Mouse (Mus musculus): ENCODE measurements around the gene Vpreb3. TPM values are rescaled to one million over a fixed set of nuclear protein-coding genes. Genes with fewer than 3 reads are reported as not detected.
A peak's percentile ranks its signal among the peaks of the same experiment; 100 is the strongest.

The Vpreb3 gene
- total RNA-seq, 2 experiments from 2014 or later: 0.53 TPM; not detected in 1

- intact Hi-C loops (cut with DNase I): no loop called here
- no peak for DNase-seq
Observed at GRCm38 (mm10) chr10:75931311-75931710, 11.5 kb upstream of the Vpreb3 start.

GRCm38 (mm10) chr10:75932081-75932678, 10.7 kb upstream of the Vpreb3 start:
- peak; percentile 72 to 73 for DNase-seq
- intact Hi-C loops (cut with DNase I): no loop called here

DNA sequence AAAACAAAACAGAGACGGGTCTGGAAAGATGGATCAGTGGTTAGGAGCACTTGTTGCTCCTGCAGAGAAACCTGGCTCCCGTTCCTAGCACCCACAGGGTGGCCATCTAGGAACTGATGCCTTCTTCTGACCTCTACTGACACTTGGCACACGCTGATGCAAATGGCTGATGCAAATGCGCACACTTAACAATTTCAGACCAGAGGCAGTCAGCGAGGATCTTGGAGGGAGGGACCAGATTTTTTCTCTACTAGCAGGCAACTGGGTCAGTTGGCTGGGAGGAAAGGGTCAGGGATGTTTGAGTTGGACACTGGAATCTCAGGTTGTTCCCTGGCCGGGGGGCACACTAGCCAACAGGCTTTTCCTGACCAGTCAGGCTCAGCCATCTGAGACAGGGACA, 10.0 kb upstream of the Vpreb3 start, which contains the start of gene Chchd10:
Gene Chchd10, plus strand, starts transcription at position 240 of the 400 bp plus-strand sequence.
- DNase-seq: no peak
- intact Hi-C loops (cut with DNase I): no loop called here

GRCm38 (mm10) chr10:75934991-75935390, 7.9 kb upstream of the Vpreb3 start:
- intact Hi-C loops (cut with DNase I): no loop called here
- DNase-seq: no peak

GRCm38 (mm10) chr10:75935680-75936541, 6.9 kb upstream of the Vpreb3 start, which contains the start of gene Mmp11:
Gene Mmp11 (minus strand): TSS chr10:75936496.
- intact Hi-C loops (cut with DNase I): no loop called here
- DNase-seq: peak; percentile 79 to 85

DNA sequence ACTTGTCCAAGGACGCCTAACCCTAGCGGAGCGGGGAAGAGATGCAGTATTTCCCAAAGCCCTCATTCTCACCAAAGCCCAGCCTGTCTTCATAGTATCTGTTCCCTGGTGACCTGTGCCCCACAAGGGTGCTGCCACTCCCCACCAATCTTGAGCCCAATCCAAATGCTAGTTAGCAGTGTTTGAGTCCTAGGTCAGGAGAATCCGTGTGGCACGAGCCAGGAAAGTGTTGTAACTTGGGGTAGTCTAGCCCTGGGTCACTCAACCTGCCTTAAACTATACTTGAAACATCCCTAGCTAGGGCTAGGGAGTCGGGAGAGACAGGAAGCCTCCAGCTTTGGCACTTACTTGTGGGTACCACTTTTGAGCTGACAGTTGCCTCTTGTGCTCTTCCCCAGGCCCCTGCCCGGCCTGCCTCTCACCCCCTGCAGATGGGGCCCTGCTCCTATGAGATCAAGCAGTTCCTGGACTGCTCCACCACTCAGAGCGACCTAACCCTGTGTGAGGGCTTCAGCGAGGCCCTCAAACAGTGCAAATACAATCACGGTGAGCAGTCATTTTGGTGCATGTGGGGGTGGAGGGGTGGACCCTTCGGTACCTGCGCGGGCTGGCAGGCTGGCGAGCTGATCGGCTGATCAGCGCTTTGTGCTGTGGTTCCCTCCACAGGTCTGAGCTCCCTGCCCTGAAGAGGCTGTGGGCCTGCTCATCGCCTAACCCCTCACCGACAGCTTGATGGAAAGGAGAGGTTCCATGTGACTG, 5.8 kb upstream of the Vpreb3 start:
- intact Hi-C loops (cut with DNase I): no loop called here
- no peak for DNase-seq

GRCm38 (mm10) chr10:75937851-75938643, 4.8 kb upstream of the Vpreb3 start:
- DNase-seq: no peak
- intact Hi-C loops (cut with DNase I): no loop called here

- intact Hi-C loops (cut with DNase I): no loop called here
- DNase-seq: no peak
Observed at GRCm38 (mm10) chr10:75939481-75940234, 3.2 kb upstream of the Vpreb3 start.

GRCm38 (mm10) chr10:75940520-75940919, 2.3 kb upstream of the Vpreb3 start, which contains the start of gene Gm867:
Gene Gm867 (minus strand): TSS chr10:75940672.
- intact Hi-C loops (cut with DNase I): no loop called here
- no peak for DNase-seq

DNA sequence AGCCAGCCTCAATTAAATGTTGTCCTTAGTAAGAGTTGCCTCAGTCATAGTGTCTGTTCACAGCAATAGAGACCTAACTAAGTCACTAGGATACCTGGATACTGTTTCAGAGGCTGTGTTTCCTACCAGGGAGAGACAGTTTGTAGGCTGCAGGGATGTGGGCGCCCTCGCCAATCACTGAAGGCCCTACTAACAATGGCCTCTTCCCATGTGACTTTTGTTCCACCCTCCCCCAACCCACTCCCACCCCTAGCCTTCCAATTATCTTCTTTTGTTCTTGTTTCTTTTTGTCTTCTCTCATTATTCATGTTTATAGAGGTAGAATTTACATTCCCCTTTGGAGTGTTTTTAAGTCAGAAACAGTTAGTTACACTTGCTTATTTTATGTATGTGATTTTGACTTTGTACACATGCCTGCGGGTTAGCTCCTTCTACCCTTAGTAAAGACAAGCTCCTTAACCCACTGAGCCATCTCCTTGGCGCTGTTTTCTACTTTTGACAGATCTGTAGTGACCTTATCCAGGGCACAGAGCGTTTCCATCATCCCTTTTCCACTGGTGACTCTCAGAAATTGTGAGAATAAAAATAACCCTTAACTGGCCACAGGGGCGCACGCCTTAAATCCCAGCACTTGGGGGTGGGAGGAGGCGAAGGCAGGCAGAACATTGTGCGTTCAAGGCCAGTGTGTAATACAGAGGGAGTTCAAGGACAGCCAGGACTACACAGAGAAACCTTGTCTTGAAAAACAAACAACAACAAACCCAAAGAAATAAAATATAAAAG, 1.6 kb upstream of the Vpreb3 start:
- no peak for DNase-seq
- intact Hi-C loops (cut with DNase I): no loop called here

DNA sequence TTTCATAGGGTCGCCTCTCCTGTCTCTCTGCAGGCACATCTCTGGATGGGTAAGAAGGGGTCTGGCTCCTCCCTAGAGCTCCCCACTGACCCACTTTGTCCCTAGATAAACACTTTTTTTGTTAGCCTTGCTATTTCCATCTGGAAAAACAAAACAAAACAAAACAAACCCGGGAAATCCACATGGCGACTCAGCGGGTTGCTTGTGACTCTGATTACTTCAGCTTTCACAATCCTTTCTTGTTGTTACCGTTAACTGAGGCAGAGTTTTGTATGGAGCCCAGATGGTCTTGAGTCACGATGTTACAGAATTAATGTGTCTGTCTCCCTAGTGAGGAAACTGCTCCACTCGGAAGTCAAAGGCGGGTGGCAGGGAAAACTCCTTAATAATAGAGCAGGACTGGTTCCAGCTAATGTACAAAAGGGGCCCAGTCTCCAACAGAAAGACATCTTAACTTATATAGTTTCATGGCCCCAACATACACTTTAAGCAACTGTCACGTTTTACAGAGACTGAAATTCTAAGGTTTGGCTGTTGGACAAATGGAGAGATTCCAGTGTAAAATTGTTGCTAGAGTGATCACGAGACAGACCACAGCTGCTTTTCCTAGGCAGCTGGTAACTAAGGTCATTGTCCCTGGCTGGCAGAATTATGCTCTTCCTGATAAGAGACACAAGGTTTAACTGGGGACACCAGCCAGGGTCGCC, 1.4 kb downstream of the Vpreb3 start:
- intact Hi-C loops (cut with DNase I): no loop called here
- peak; percentile 57 to 67 for DNase-seq

- no peak for DNase-seq
- intact Hi-C loops (cut with DNase I): no loop called here
Observed at GRCm38 (mm10) chr10:75945213-75945612, 2.4 kb downstream of the Vpreb3 start.

DNA sequence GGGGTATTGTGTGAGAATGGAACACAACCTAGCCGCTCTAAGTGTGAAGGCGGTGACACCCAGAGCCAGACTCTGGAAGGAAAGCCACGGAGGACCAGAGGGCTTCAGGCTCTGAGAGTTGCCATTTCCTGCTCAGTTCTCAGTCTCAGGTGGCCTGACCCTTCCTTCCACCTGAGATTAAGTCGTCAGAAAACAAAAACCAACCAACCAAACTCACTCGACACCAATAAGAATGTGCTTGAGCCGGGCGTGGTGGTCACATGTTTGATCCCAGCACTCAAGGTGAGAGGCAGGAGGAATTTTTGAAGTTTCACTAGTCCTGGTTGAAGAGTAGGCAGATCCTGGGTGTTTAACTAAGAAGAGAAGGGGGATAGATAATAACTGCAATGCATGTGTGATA, 3.0 kb downstream of the Vpreb3 start:
- intact Hi-C loops (cut with DNase I): no loop called here
- DNase-seq: no peak

DNA sequence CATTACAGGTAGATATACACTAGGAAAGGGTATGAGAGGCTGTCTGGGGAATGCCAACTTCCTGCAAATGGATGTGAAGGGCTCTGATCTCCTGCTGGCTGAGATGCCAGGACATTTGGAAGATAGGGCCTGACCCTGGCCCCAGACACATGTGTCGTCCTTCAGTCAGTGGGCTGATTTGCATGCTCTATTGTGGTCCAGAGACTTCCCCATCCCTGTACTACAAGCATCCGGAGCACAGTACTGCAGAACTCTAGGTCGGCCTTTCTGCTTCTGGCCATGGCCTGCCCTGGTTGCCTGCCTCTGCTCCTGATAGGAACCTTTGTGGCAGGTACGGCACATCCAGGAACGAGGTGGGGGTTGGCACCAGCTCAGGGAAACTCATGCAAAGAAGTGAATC, 5.2 kb downstream of the Vpreb3 start:
- no peak for DNase-seq
- intact Hi-C loops (cut with DNase I): no loop called here

- DNase-seq: no peak
- intact Hi-C loops (cut with DNase I): loop anchor here (5.0 kb wide), 1 partner anchor 362 kb away; the partner anchor contains the start of gene Ggt5
Observed at GRCm38 (mm10) chr10:75949053-75950045, 6.5 kb downstream of the Vpreb3 start.

DNA sequence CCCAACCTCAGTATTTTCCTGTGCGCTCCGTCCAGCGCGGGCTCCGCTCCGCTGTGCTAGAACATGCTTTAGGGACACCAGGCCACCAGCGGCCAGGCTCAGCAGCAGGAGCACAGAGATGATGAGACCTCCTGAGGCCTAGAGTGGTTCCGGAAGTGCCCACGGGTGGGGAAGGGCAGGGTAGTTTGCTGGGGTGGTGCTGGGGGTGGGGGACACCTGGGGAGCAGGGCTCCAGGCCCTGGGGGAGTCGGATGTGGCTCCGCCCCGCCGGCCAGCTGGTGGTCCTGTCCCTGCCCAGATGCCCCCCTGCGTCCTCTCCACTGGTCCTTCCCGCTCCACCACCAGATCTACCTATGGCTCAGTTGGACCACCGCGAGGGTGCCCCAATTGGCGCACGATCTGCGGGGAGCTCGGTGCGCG, 7.9 kb downstream of the Vpreb3 start:
- intact Hi-C loops (cut with DNase I): loop anchor here (1.0 to 5.0 kb wide), 4 partner anchors 54 to 364 kb away; partner anchors contain the start of gene Ggt5
- no peak for DNase-seq

All from heart, postnatal 10 days (tissue).